Mouse (Mus musculus) Patski (cell line): Measurements from ENCODE around the gene Otulin. TPM values are rescaled to one million over a fixed set of nuclear protein-coding genes. Genes with fewer than 3 reads are reported as not detected.

Experiments used
- ATAC-seq: fragments of 100-300 bp; one replicate; pipeline ENCODE4 v1.8.0; 2021
- CTCF ChIA-PET: fragments of 350-600 bp; sonication (Branson Sonifier 250); formaldehyde crosslinking; loops from one replicate; lab custom pipeline; 2022; ENCODE audit warnings: inconsistent platforms; lab: Charles Lee
- POLR2A ChIA-PET: fragments of 350-600 bp; sonication (Branson Sonifier 250); formaldehyde crosslinking; loops from one replicate; lab custom pipeline; 2022; ENCODE audit warnings: antibody characterized with exemption, inconsistent platforms; lab: Charles Lee
- DNase-seq: peaks from one replicate; pipeline ENCODE4 v3.0.0-alpha.2; 2011; ENCODE audit warnings: low read depth, low spot score
- H3K27me3 ChIP-seq: fragments of 371-371 bp; one replicate; pipeline ENCODE4 v1.5.1; 2021
- CTCF ChIP-seq: fragments of 100-300 bp; IDR thresholded peaks from one replicate; pipeline ENCODE4 v1.5.1; 2021
- in situ Hi-C: fragments of 300-500 bp; cut with MboI; formaldehyde crosslinking; loops from 3 replicates; pipeline ENCODE4 v1.11.1; 2018; ENCODE audit warnings: low pct_unique_long_range_greater_than_20kb, mixed read lengths
- polyA plus RNA-seq: library from polyadenylated mRNA; unstranded; gene quantifications from one replicate; pipeline ENCODE4 v1.2.3, GENCODE M21; 2021

Gene Otulin
- polyA plus RNA-seq, 1 experiment from 2014 or later: 42.4 TPM

DNA sequence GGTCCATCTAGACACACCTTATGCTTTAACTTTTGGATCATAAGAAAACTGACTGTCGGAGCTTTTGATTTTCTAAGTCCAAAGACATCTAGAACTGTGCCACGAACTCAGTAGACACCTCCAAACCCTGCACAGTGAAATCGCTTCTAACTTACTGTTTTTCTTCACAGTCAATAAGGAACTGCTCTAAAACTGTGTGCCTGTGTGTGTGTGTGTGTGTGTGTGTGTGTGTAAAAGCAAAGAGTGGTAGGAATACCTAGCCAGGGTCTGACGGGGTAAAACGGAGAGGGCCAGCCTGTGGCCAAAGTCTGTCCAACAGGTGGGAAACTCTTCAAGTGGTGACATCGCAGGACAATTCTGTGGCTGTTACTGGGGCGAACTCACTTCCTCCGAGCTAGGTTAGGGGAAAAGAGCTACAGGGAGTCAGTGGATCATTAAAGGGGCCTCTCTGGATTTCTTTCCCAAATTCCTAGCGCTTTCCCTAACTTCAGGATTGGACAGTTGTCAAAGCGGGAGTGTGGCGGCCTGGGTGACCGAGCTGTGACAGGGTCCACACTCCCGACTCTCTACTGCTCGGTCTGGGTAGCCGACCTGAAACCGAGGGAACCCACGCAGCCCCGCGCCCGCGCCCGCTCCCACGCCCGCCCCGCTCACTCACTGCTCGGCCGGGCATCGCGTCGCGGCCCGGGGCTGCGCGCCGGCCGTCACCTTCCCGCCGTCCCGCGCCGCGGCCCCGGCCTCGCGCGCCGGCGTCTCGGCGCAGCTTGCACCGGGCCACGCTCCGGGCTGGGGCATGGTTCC lies 493 bp downstream of the Otulin start:
- POLR2A ChIA-PET: no interaction called here
- peak; percentile 42 for ATAC-seq

DNA sequence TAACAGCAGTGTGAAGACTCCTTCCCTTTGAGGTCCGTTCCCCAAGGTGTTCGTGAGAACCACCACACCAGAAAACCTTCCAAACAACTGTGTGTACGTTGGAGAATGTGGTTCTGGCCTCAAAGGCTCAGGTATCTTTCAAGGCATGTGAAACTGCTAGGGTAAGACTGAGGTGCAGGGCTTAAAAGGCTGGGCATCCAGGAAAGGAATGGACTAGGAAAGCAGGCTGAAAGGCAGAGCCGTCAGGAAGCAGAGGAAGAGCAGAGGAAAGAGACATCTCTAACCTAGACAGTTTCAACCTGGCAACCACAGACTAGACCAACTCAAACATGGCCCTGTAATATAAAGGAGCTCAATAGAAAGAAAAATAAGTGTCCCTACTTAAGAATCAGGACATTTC lies 1.4 kb downstream of the Otulin start:
- ChIA-PET POLR2A (no interaction called here), CTCF (interaction anchor here (1.0 to 2.6 kb wide), 3 partner anchors 8 to 20 kb away, joined by 3 to 5 read pairs (median 4); no protein-coding TSS in a partner anchor)
- in situ Hi-C loops: loop anchor here (25.0 kb wide), 1 partner anchor 558 kb away; no protein-coding TSS in a partner anchor
- no peaks in the 10 kb centered on the region for H3K27me3 ChIP-seq
- no peak for TF ChIP-seq CTCF
- DNase-seq (no peak), ATAC-seq (no peak)

More for the DNA sequence above, 493 bp downstream of the Otulin start:
- in situ Hi-C loops: loop anchor here (25.0 kb wide), 1 partner anchor 557 kb away; no protein-coding TSS in a partner anchor
- CTCF ChIA-PET: interaction anchor here (1.0 to 2.6 kb wide), 4 partner anchors 9 to 21 kb away, joined by 3 to 5 read pairs (median 4); no protein-coding TSS in a partner anchor
- no peaks in the 10 kb centered on the region for H3K27me3 ChIP-seq
- no peak for TF ChIP-seq CTCF
- no peak for DNase-seq

DNA sequence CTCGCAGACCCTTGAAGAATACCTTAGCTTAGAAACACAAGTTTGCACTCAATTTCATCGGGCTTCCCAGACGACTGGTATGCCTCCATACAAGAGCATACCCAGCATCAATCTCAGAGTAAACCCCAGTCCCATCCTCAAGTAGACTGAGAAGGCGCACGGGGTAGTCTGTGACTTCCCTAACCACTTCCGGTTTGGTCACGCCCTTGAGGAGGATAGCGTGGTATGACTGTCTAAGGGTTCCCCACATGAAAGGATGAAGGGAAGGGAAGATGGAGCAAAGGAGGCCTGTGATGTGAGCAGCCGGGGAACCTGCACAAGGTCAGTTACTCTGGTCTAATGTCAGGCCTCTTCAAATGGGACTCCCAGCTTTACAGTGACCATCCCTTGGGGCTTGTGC lies 2.7 kb downstream of the Otulin start:
- no peak for ATAC-seq
- ChIA-PET CTCF (interaction anchor here (1.2 to 5.2 kb wide), 3 partner anchors 9 to 311 kb away, joined by 4 to 28 read pairs (median 5); no protein-coding TSS in a partner anchor), POLR2A (interaction anchor here (0.6 kb wide), 1 partner anchor 10 kb away, joined by 4 read pairs; no protein-coding TSS in a partner anchor)
- no peak for DNase-seq
- in situ Hi-C loops: loop anchor here (25.0 kb wide), 1 partner anchor 560 kb away; no protein-coding TSS in a partner anchor
- H3K27me3 ChIP-seq: no peaks in the 10 kb centered on the region
- no peak for TF ChIP-seq CTCF

DNA sequence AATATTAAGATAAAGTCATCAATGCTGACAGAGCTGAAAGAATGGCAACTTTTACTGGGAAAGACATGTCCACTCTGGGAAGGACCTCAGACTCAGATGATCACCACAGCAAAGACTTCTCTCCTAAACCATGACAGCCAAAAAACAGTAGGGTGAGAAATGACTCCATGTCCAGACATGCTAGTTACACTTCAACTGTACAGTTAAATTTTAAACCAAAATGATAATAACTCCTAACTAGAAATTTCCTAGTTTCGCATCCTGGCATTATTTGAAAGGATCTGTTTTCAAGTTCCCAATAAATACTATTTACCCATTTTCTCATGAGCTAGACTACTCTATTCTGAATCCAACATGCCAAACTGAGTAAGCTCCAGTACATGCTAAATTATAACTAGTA lies 4.2 kb downstream of the Otulin start:
- DNase-seq (no peak), ATAC-seq (no peak)
- H3K27me3 ChIP-seq: no peaks in the 10 kb centered on the region
- ChIA-PET POLR2A (no interaction called here), CTCF (interaction anchor here (0.6 to 5.2 kb wide), 3 partner anchors 11 to 127 kb away, joined by 3 to 28 read pairs (median 6); no protein-coding TSS in a partner anchor)
- in situ Hi-C loops: loop anchor here (25.0 kb wide), 1 partner anchor 561 kb away; no protein-coding TSS in a partner anchor
- TF ChIP-seq CTCF: no peak

DNA sequence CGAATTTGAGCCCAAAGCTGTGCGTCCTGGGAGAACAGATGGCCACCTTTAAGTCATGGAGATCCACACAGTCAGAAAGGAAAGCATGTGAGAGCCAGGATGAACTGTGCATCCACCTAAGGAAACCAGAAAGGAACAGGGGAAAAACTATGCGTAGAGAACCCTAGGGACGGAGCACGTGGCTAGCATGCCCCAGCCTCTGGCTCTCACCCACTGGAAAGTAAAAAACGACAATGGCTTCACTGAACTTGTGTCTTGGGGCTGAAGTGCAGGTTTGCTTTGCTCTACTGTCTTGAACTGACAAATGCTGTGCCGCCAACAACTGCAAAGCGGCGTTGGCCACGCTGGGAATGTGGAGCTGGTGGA lies 4.6 kb downstream of the Otulin start:
- DNase-seq: no peak
- no peak for ATAC-seq
- in situ Hi-C loops: loop anchor here (25.0 kb wide), 1 partner anchor 561 kb away; no protein-coding TSS in a partner anchor
- TF ChIP-seq CTCF: no peak
- ChIA-PET POLR2A (no interaction called here), CTCF (interaction anchor here (0.9 to 5.2 kb wide), 4 partner anchors 11 to 168 kb away, joined by 3 to 28 read pairs (median 4); no protein-coding TSS in a partner anchor)
- no peaks in the 10 kb centered on the region for H3K27me3 ChIP-seq

DNA sequence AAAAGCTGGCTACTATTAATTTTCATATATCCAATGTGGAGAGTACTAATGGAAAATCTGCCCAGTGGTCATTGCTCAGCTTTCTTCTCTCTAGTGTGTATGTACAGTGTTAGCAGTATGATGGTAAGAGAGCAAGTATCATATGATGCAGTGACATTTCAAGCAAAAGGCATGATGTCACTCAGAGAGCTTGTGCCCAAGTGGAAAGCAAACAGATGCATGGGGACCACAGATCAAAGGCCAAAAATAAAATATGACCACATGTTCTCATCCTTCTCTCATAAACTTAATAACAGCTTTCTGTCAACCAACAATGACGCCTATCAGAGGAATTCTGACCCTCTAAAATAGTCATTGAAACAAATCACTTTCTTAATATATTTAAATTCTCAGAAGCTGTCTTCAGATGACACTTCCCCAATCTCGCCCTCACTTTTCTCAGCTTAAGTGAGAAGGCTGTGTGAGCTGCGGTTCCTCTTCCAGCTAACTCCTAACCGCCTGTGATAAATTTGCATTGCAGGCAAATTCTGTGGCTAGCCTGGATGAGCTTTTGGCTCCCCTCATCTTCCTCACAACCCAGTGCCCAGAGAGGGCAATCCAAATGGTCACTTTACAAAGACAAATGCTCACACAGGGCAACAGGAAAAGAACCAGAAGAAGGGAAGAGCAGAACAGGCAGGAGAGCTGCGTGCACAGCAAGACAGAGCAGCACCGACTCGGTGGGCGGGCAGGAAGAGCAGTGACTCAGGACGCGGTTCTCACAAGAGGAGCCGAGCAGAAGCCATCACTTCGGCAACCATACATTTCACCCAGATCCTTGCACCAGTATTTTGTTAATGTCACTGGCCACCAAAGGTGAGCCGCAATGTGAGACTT lies 5.2 kb downstream of the Otulin start:
- ATAC-seq (no peak), DNase-seq (no peak)
- no peaks in the 10 kb centered on the region for H3K27me3 ChIP-seq
- CTCF ChIA-PET: interaction anchor here (0.9 to 5.2 kb wide), 5 partner anchors 10 to 299 kb away, joined by 3 to 28 read pairs (median 6); no protein-coding TSS in a partner anchor
- POLR2A ChIA-PET: no interaction called here
- in situ Hi-C loops: loop anchor here (25.0 kb wide), 1 partner anchor 562 kb away; no protein-coding TSS in a partner anchor
- no peak for TF ChIP-seq CTCF

DNA sequence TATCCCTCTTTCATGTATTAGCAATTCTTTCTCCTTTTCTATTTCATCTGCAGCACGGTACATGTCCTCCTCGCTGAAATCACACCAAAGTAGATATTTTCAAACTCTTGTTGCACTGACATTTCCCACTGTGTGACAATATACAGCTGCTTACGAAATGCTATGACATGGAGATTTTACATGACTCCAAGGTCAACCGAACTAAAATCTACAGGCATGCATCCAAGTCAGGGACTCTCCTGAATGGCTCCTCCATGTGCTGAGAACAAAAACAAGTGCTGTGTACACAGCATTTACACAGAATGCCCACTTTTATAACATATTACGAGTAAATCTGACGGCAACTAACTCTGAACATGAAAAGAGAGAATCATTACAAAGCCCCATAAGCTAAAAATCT lies 7.2 kb downstream of the Otulin start:
- ChIA-PET POLR2A (no interaction called here), CTCF (interaction anchor here (5.2 kb wide), 1 partner anchor 8 kb away, joined by 28 read pairs; no protein-coding TSS in a partner anchor)
- ATAC-seq: no peak
- in situ Hi-C loops: no loop called here
- no peak for TF ChIP-seq CTCF
- no peaks in the 10 kb centered on the region for H3K27me3 ChIP-seq
- DNase-seq: no peak

DNA sequence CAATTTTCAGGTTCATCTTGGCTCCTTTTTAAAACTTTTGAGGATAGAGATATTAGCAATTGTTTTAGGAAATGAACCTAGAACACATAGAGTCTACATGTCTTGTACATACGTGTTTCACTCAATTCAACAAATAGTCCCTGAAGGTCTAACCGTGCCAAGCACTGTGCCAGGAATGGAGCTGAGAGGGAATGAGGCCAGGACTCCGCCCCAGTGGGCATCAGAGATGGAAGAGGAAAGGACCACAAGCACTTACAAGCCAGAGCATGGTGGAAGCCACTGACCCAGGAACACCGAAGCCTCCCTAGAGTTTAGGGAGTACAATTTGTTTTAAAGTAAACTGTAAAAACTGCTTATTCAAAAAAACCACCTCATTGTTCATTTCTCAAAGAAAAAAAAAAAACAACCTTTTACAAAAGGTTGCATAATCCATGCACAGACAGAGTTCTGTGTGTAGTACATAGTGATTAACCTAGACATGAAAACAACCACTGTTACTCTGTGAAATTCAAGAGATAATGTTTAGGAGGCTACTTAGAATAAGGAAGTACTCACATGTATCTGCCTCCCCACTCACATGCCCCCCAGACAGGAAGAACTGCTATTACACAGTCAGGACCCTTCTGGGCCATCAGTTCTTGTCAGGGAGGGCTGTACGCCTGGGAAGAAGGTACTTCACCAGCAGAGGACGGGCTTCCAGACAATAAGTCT lies 9.9 kb downstream of the Otulin start:
- POLR2A ChIA-PET: no interaction called here
- TF ChIP-seq CTCF: no peak
- ATAC-seq (no peak), DNase-seq (no peak)
- H3K27me3 ChIP-seq: no peaks in the 10 kb centered on the region
- CTCF ChIA-PET: interaction anchor here (1.3 kb wide), 1 partner anchor 9 kb away, joined by 4 read pairs; no protein-coding TSS in a partner anchor
- in situ Hi-C loops: no loop called here

DNA sequence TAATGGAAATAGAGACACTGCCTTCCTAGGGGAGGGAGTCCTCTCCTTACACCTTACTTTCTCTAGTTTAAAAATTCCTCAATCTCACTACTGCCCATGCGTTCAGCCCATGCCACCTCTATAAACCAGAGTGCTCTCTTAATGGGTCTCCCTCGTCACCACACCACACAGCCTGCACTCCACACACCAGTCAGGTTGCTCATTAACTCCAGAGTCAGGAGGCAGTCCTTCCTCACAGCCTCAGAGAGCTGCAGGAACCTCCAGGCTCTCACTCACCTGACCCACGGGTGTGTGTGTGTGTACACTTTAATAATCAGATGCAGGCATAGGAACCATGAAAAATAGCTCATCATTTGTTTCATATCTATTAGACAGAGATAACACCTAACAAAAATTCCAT lies 10.8 kb downstream of the Otulin start:
- no peak for ATAC-seq

More for the DNA sequence above, 10.8 kb downstream of the Otulin start:
- no peak for DNase-seq
- no peaks in the 10 kb centered on the region for H3K27me3 ChIP-seq
- no peak for TF ChIP-seq CTCF
- CTCF ChIA-PET: interaction anchor here (1.2 kb wide), 1 partner anchor 9 kb away, joined by 5 read pairs; no protein-coding TSS in a partner anchor
- in situ Hi-C loops: loop anchor here (5.0 kb wide), 1 partner anchor 302 kb away; no protein-coding TSS in a partner anchor
- POLR2A ChIA-PET: no interaction called here
